Mouse (Mus musculus): ENCODE data around the gene Skp1a.
"Not testable (repeated sequence)": the region's sequence is repeated elsewhere in the genome, so short reads cannot be mapped to it uniquely, and the experiment has no call there.

The Skp1a gene

DNA sequence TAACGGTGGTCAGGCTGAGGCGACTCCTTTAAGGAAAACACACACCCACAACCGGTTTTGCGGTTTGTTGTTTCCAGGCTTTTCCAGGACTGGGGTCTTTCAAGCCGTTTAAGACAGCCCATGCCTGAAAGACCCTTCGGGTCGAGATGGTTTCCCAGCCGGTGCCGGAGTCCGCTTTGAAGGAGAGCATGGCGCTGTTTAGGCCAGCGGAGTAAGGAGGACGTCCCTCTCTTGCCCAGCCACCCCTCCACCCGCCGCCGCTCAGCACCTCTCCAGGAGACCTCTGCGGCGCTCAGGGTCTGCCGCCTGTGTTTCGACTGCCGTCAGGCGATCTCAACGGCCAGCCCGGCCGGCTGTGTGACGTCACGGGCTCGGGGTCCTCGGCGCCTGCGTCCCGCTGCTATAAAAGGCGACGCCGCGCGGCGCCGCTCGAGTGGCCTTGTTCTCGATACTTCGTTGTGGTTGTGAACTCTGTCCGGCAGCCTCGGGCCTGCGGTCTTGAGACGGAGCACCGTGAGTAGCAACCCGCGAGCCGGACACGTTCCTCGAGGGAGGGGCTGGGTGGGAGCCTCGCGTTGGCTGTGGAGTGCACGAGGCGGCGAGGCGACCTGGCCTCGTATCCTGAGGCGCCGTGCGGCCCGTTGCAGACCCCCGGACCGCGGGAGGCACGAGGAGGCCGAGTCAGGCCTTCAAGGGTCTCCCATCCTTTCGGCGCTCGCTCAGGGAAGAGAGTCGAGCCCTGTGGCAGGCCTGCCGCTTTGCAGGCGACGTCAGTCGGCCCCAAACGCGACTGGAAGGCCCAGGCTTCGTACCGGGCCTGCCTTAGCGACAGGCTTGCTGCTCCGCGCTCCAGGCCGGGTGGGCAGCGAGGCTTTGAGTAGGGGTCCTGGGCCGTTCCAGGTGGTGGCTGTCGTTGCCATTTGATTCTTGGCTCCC lies at the start of gene Skp1a:
TSS of gene Skp1a (plus strand) at position 390 of the 936 bp plus-strand sequence.
- DNase-seq (ENCODE audit: low spot score), result peak; percentile 83

DNA sequence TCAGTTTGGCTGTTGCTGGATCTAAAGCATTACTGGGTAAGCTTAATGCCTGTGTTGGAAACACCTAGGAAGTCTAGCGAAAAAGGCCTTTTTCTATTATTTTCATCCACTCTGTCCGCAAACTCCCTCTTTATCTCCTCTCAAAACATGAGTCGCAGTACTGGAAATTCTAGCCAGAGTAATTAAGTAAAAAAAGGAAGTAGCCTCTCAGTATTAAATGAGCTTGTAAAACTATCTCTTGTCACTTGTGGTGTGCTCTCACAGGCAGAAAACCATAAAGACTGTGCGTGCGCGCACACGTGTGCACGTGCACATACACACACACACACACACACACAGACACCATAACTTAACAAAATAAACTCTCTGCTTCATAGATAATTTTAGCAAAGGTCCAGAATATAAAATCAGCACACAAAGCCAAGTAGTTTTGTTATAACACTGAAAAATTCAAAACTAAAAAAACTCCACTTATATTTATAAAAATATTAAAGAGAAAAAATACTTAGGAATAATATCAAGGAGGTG lies 35.2 kb upstream of the Skp1a start:
- DNase-seq (ENCODE audit: low spot score), result not testable (repeated sequence)

DNA sequence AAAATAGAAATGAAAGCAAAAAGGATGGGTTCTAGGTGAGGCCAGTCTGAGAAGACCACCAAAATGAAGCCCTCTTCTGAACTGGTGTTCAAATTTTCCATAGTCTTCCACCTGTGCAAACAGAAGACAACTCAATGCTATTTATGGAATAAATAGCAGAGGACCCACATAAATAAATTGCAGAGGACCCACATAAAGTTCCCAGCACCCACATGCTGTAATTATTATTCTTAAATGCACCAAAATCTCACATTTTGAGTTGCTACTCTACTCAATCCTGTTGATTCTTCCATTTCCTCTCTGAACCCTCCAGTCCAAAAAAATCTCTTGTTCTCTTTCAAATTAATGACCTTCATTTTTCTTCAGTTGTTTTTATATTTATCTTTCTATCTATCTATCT lies 17.9 kb upstream of the Skp1a start, which contains the start of gene Olfr1371:
TSS of gene Olfr1371 (minus strand) at position 101 of the 400 bp plus-strand sequence.
- no peak for DNase-seq (ENCODE audit: low spot score)

DNA sequence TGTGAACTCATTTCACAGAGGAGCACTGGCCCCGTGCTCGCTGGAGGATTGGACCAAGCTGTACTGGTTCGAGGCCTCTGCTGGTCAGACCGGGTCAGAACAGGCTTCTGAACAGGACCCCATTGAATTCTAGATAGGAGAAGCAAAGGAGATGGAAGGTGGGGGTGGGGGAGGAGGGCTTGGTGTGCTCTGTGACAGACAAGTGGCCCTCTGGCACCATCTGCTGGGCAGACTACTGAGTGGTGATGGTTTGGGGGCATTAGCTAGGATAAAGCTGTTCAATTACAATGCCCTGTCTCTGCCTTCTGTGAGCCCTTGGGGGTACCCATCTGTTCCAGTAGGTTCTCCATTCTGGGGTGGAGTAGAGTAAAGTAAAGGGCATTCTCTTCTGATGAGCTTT lies 11.5 kb upstream of the Skp1a start:
- no peak for DNase-seq (ENCODE audit: low spot score)

DNA sequence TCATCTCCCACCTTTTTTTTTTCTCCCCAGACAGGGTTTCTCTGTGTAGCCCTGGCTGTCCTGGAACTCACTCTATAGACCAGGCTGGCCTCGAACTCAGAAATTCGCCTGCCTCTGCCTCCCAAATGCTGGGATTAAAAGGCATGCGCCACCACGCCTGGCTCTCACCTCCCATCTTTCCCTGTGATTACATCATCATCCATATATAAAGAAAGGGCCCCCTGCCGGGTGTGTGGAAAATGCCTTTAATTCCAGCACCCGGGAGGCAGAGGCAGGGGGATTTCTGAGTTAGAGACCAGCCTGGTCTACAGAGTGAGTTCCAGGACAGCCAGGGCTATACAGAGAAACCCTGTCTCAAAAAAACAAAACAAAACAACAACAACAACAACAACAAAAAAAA lies 9.9 kb upstream of the Skp1a start:
- DNase-seq (ENCODE audit: low spot score), result not testable (repeated sequence)

DNA sequence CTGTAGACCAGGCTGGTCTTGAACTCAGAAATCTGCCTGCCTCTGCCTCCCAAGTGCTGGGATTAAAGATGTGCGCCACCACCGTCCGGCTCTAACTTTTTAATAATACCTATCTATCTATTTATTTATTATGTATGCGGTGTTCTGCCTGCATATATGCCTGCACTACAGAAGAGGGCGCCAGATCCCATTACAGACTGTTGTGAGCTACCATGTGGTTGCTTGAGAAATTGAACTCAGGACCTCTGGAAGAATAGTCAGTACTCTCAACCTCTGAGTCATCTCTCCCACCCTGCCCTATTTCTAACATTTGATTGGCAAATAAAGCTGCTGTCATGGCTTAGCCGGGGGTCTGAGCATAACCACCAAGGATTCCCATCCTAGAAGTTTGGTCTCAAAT lies 8.9 kb upstream of the Skp1a start:
- no peak for DNase-seq (ENCODE audit: low spot score)

DNA sequence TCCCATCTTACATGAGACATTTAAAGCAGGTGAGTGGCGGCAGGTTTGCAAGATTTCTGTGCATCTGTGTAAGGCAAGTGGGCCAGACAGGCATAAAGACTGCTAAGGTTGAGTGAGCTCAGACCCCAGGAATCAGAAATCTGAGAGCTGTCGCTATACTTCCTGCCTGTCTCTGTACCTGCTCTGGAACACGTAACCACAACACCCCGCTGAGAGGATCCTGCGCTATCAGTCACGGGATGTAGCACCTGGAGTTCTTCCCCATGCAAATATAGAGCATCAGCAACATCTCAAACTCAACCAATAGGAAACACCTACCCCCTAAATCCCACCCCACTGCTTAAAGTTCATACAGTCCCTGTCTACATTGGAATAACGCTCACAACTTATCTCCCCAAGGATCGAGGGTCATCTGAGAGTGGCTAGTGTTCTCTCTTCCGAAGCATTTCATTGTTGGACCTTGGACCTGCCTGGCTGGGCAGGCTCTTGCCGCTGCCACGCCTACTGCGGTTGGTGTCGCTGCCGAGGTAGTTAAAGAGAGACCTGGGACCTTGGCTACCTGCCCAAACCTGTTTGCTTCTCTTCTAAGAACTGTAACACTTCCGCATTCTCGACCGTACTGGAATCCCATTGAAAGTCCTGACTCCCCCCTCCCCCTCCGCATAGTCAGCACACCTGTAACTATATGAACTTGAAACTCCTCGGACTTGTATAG lies 7.7 kb upstream of the Skp1a start:
- no peak for DNase-seq (ENCODE audit: low spot score)

DNA sequence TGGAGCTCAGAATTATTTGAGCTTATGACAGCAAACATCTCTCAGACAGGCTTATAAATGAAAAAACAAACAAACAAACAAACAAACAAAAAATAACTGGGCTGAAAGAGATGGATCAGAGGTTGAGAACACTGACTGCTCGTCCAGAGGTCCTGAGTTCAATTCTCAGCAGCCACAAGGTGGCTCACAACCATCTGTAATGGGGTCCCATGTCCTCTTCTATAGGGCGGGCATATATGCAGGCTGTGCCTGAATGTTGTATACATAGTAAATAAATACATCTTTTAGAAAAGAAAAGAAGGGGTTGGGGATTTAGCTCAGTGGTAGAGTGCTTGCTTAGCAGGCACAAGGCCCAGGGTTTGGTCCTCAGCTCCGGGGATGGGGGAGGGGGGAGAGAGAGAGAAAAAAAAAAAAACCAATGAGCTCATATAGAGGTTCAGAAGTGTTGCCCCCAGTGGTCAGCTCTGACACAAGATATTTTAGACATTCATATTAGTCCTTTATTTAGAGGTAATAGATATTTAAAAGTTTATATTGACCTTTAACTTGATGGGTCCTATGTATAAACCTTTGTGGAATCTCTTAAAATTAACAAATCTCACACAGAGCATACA lies 5.7 kb upstream of the Skp1a start:
- no peak for DNase-seq (ENCODE audit: low spot score)

DNA sequence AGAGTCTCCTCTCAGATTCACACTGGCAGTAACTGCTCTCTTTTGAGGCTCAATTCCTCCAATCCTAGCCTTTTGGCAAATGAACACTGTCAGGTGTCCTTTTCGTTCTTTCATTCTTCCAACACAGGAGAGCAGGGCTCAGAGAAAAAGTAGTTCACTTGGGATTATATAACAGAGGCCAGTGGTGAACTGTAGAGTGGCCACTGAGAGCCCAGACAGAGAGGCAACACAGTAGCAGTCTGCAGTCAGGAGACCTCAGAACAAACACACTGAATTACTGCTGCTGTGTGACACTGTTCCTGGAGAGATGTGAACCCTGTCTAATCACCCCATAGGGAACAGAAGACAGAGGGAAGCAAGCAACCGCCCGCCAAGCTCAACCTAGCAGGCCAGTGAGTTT lies 4.7 kb upstream of the Skp1a start:
- DNase-seq (ENCODE audit: low spot score), result no peak

DNA sequence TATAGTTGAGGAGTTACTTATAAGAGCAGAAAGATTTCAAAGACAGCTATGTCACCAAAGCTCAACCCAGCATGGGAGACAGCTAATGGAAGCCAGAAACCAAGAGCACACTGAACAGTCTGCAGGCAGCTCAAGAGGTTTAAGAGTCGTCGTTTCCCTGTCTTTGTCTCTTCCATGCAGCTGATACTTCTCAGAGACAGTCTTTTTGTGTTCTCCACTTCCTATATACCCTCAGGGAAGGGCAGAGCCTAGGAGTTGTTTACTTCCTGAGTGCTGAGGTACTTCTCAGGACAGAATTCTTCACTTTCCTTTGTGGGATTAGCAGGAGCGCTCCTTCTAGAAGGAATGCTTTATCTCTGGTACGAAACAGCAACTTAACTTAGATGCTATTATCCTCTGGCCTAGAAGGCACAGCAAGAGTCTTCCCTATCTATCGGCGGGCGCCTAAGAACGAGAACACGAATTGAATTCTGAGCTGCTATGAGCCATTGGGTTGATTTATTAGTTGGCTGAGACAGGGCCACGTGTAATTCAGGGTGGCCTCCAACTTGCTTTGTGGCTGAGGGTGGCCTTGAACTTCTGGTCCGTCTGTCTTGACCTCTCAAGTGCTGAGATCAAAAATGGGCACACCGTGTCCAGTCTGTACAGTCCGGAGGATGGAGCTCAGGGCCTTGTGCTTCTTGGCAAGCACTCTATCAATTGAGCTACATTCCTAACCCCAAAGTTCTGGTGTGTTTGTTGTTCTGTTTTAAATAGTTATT lies 4.1 kb upstream of the Skp1a start:
- no peak for DNase-seq (ENCODE audit: low spot score)

DNA sequence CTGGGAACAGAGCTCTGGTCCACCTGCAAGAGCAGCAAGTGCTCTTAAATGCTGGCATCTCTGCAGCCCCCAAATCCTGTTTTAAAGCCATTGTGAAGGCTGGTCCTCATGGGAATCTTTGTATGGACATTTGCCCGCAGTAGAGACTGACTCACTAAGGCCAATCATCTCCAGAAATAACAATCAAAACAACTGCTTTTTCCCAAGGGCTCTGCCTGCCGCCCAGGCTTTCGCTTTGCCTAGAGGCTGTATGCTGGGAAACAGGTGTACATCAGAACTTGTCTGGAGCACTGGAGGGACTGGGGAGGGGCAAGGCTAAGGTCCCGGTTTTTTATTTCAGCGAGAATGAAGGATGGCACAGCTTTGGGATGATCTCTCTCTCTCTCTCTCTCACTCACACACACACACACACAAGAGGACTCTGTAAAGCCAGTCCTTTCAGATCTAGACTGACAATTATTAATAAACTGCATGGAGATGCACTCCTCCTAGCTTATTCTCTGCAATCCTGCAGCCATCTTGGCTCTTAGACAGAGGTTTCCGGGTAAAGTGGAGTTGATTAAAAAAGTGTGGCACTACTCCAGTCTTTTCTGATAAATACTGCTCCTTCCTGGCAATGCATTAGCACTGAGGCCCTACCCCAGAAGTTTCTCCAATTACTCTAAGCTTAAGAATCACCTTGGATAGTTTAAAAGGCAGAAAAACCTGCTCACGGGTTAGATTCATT lies 2.9 kb upstream of the Skp1a start:
- no peak for DNase-seq (ENCODE audit: low spot score)

DNA sequence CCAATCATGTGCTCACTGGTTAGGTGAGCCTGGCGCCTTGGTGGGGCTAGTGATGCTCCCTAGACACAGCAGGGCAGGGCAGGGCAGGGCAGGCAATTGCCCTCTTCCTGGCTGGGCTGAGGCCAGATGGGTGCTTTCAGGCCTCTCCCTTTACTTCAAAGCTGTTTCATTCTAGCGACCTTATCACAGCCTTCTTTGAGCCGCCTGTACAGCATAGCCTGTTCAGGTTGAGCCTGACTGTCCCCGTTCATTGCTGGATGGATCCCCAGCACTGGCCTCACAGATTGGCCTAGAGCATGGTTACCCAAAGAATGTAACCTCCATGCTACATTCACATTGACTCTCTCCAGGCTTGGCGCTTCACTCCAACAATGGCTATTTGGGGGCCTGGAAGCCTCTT lies 1.1 kb upstream of the Skp1a start:
- DNase-seq (ENCODE audit: low spot score), result no peak

DNA sequence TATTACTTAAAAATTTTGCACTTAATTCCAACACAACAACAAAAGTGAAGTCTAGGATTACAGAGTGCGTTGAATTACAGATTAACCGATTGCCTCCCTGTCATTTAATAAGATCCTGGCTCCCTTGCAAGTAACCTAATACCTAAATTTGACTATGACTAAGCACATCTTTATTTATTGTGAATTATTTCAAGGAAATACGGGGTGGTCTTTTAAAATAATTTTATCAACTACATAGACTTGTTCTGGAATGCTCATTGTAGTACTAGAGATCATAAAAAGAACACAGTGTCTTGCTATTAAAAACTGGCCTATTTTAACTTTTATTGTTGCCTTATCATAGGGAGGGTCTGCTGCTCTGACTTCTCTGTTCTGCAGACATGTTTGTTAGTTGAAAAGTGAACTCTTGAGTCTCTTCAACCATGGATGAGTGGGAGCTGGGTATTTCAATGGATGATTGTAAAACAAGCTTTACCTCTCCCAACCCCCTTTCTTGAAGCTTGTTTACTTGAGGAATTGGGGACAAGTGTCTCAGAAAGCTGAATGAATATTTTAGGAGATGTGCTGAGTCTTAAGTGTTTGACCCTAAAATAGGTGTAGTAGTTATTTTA lies 1.4 kb downstream of the Skp1a start:
- no peak for DNase-seq (ENCODE audit: low spot score)

DNA sequence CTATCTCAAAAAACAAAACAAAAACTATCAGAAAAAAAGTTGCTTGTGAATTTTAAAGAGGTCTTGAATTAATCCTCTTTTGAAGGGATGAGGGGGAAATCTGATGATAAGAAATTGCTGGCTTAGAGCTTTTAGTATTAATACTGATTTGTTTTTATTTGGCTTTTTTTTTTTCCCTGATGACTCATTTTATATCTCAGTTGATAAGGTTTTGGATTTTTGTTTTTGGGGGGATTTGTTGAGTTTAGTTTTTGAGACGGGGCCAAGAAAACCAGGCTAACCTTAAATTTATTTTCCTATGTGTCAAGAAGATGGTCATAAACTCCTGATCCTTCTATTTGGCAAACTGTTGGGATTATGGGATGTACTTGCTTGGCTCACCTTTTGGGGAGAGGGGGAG lies 2.1 kb downstream of the Skp1a start:
- no peak for DNase-seq (ENCODE audit: low spot score)

DNA sequence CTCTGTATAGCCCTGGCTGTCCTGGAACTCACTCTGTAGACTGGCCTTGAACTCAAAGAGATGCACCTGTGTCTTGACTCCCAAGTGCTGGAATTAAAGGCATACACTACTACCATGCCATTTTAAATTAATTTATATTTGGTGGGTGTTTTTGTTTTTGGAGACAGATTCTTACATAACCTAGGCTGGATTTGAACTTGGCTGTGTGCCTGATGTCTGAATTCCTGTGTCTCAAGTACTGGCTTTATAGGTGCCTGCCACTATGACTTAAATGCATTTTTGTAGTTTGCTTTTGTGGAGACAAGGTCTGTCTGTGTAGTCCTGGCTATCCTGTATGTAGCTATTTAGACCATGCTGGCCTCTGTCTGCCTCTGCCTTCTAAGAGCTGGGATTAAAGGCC lies 2.7 kb downstream of the Skp1a start:
- no peak for DNase-seq (ENCODE audit: low spot score)

DNA sequence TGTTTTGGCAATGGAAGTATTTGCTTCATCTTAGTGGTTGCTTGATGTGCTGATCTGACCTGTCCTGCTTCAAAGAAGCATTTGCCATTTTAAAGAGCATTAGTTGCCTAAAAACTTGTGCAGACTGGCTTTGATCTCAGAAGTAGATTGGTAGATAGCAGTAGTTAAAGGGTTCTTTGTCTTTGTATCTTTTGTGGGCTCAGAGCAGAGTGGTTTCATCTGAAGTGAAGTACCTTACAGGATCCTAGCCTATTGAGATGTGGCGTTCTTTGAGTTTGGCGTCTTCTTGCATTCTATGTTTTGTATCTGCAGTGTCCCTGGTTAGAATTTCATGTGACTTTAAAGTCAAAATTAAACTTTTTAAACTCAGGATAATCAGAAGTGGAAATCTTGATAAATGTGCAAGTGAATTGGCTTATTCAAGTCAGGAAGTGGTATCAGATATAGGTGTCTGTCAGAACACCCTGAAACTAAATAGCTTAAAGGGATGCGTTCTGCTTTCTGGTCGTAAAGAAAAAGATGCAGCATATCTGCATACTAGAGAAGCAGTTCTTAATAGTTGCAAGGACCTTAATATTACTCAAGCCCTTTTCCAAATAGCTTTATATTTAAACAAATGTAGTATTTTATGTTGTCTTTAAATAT lies 9.2 kb downstream of the Skp1a start:
- no peak for DNase-seq (ENCODE audit: low spot score)

DNA sequence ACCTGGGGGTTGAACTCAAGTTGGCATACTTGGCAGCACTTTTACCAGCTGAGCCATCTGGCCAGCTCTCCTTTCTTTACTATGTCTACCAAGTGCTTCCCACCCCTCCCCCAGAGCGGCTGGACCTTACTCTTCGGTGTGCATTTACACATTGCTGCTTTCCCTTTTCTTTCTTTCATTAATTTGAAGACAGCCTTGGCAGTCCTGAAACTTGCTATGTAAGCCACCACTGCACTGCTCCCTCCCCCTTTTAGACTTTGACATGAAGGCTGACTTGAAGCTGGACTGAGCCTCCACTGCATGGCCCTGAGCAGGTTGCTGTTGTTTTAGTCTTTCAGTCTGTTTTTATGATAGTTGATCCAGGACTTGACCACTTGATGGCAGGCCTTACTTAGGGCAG lies 17.7 kb downstream of the Skp1a start:
- DNase-seq (ENCODE audit: low spot score), result no peak

DNA sequence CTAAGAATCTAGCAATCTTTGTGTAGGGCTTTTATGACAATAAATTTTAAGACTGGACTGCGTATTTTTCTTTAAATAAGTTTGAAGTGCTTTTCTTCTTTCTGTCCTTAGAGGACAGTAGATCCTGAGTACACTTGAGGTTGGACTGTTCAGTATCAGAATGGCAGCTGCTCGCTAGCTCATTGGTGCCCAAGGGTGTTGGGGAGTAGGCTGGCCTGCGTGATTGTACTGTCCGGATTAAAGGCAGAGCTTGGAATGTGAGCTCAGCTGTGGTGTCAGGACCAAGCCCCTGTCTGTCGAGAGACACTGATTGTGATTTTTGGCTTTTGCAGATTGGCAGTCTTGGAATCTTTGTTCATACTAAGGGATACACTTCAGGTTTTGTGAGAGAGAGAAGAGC lies 20.0 kb downstream of the Skp1a start:
- DNase-seq (ENCODE audit: low spot score), result no peak

DNA sequence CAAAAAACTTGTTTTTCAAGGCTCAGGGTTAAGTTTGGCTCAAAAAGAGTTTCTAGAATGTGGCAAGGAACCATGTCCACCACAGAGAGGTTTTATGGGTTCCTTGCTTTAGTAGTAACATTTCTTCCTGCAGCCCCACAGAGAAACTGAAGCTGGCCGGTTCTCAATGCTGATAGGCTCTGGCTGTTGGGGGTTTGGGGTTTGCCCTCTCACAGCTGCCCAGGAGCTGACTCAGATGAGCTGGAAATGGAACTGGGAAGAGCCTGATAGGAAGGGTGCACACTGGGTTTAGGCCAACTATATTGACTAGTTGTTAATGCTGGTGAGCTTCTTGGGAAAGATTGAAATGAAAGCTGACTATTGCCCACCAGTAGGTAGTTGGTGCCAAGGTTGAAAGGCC lies 20.9 kb downstream of the Skp1a start:
- no peak for DNase-seq (ENCODE audit: low spot score)
